Mouse (Mus musculus) megakaryocyte, embryonic 14.5 days (primary cell): Measurements from ENCODE around the gene Pigu. TPM values are rescaled to one million over a fixed set of nuclear protein-coding genes. Genes with fewer than 3 reads are reported as not detected.

ENCODE experiments used
- H3K27me3 ChIP-seq: replicated peaks from 2 replicates; pipeline ENCODE3; 2012; ENCODE audit warnings: inconsistent platforms
- H3K36me3 ChIP-seq: replicated peaks from 2 replicates; pipeline ENCODE3; 2012; ENCODE audit warnings: low read length, inconsistent platforms, mixed read lengths
- H3K4me1 ChIP-seq: 2 replicates; pipeline ENCODE4 v1.6.1; 2012; ENCODE audit warnings: inconsistent platforms
- H3K4me3 ChIP-seq: replicated peaks from 2 replicates; pipeline ENCODE3; 2012; ENCODE audit warnings: moderate library complexity, mild to moderate bottlenecking, inconsistent platforms
- H3K9me3 ChIP-seq: 2 replicates; pipeline ENCODE4 v1.6.1; 2012; ENCODE audit warnings: inconsistent platforms
- FLI1 ChIP-seq: IDR thresholded peaks from 2 replicates; pipeline ENCODE4 v1.6.1; 2012; ENCODE audit warnings: low read length, inconsistent platforms, mixed read lengths
- GATA1 ChIP-seq: IDR thresholded peaks from 3 replicates; pipeline ENCODE4 v1.6.1; 2012; ENCODE audit warnings: mixed read lengths, low read length, inconsistent platforms, borderline replicate concordance
- polyA plus RNA-seq: library from polyadenylated mRNA; stranded (reverse); fragments of >175 nt; gene quantifications from 2 replicates; pipeline ENCODE4 v1.2.3, GENCODE M21; 2012; ENCODE audit warnings: low replicate concordance; ENCODE audit not compliant: insufficient read depth

The Pigu gene
- polyA plus RNA-seq, 1 experiment = 13.0 TPM

GRCm38 (mm10) chr2:155382791-155383438 is 25.7 kb upstream of the Pigu start:
- Histone ChIP-seq H3K9me3 (no peaks in the 10 kb centered on the region), H3K4me1 (peaks cover 49% of the 10 kb centered on the region), H3K27me3 (peaks cover 27% of the 10 kb centered on the region), H3K36me3 (peaks cover 28% of the 10 kb centered on the region), H3K4me3 (peak overlapping the region; percentile 93)
- TF ChIP-seq GATA1 = no peak
- no peak for TF ChIP-seq FLI1

GRCm38 (mm10) chr2:155382332-155382700 is 25.1 kb upstream of the Pigu start:
- Histone ChIP-seq H3K4me3 (peak overlapping the region; percentile 93), H3K4me1 (peaks cover 45% of the 10 kb centered on the region), H3K36me3 (peaks cover 22% of the 10 kb centered on the region), H3K9me3 (no peaks in the 10 kb centered on the region), H3K27me3 (peaks cover 31% of the 10 kb centered on the region)
- no peak for TF ChIP-seq FLI1
- TF ChIP-seq GATA1 = no peak

- H3K4me1 ChIP-seq = peaks cover 42% of the 10 kb centered on the region
- no peak for TF ChIP-seq FLI1
- no peak for TF ChIP-seq GATA1
- H3K4me3 ChIP-seq = peak overlapping the region; percentile 93
- H3K27me3 ChIP-seq = peaks cover 35% of the 10 kb centered on the region
- peaks cover 17% of the 10 kb centered on the region for H3K36me3 ChIP-seq
- H3K9me3 ChIP-seq = 0 out of 2 replicates have a peak, but pooled peaks cover under 1% of the 10 kb centered on the region
These were observed 24.6 kb upstream of the Pigu start for GRCm38 (mm10) chr2:155381643-155382331.

- Histone ChIP-seq H3K36me3 (peaks cover 9% of the 10 kb centered on the region), H3K4me3 (peak overlapping the region; percentile 93), H3K4me1 (peaks cover 42% of the 10 kb centered on the region), H3K27me3 (peaks cover 40% of the 10 kb centered on the region), H3K9me3 (0 out of 2 replicates have a peak, but pooled peaks cover 2% of the 10 kb centered on the region)
- TF ChIP-seq FLI1 = no peak
- TF ChIP-seq GATA1 = no peak
These were observed 23.8 kb upstream of the Pigu start for GRCm38 (mm10) chr2:155381060-155381437.

GRCm38 (mm10) chr2:155380261-155381059 is 23.2 kb upstream of the Pigu start, which contains the start of gene Trp53inp2:
Trp53inp2 (plus strand) TSS chr2:155381059.
- peaks cover 42% of the 10 kb centered on the region for H3K27me3 ChIP-seq
- TF ChIP-seq FLI1 (no peak), GATA1 (no peak)
- peaks cover 4% of the 10 kb centered on the region for H3K36me3 ChIP-seq
- peaks cover 39% of the 10 kb centered on the region for H3K4me1 ChIP-seq
- 0 out of 2 replicates have a peak, but pooled peaks cover 2% of the 10 kb centered on the region for H3K9me3 ChIP-seq
- peak within 1 kb of the TSS; percentile 93 for H3K4me3 ChIP-seq

GRCm38 (mm10) chr2:155376191-155376590 is 19.0 kb upstream of the Pigu start:
- H3K4me1 ChIP-seq = peaks cover 16% of the 10 kb centered on the region
- 0 out of 2 replicates have a peak, but pooled peaks cover 2% of the 10 kb centered on the region for H3K9me3 ChIP-seq
- no peak for TF ChIP-seq GATA1
- no peak for TF ChIP-seq FLI1
- peaks cover 49% of the 10 kb centered on the region for H3K27me3 ChIP-seq
- H3K36me3 ChIP-seq = no peaks in the 10 kb centered on the region
- no peak overlapping the region for H3K4me3 ChIP-seq

- H3K27me3 ChIP-seq = peaks cover 32% of the 10 kb centered on the region
- 0 out of 2 replicates have a peak, but pooled peaks cover 2% of the 10 kb centered on the region for H3K9me3 ChIP-seq
- no peak for TF ChIP-seq FLI1
- TF ChIP-seq GATA1 = no peak
- H3K4me1 ChIP-seq = peaks cover 13% of the 10 kb centered on the region
- H3K36me3 ChIP-seq = no peaks in the 10 kb centered on the region
- no peak overlapping the region for H3K4me3 ChIP-seq
These were observed 17.3 kb upstream of the Pigu start for GRCm38 (mm10) chr2:155374521-155374920.

- TF ChIP-seq GATA1 (no peak), FLI1 (no peak)
- Histone ChIP-seq H3K4me1 (peaks cover 19% of the 10 kb centered on the region), H3K4me3 (no peak overlapping the region), H3K9me3 (0 out of 2 replicates have a peak, but pooled peaks cover 2% of the 10 kb centered on the region), H3K36me3 (no peaks in the 10 kb centered on the region), H3K27me3 (peaks cover 26% of the 10 kb centered on the region)
These were observed 16.7 kb upstream of the Pigu start for GRCm38 (mm10) chr2:155373886-155374285.

- Histone ChIP-seq H3K36me3 (no peaks in the 10 kb centered on the region), H3K27me3 (peaks cover 22% of the 10 kb centered on the region), H3K4me1 (peaks cover 19% of the 10 kb centered on the region), H3K4me3 (no peak overlapping the region), H3K9me3 (0 out of 2 replicates have a peak, but pooled peaks cover 2% of the 10 kb centered on the region)
- TF ChIP-seq FLI1 (no peak), GATA1 (no peak)
These were observed 16.1 kb upstream of the Pigu start for GRCm38 (mm10) chr2:155373302-155373701.
